Mouse (Mus musculus): ENCODE results near the gene Gpr176. TPM values are rescaled to one million over a fixed set of nuclear protein-coding genes. Genes with fewer than 3 reads are reported as not detected.

The Gpr176 gene
- polyA plus RNA-seq, 2 experiments: 0.28 to 0.36 TPM

DNA sequence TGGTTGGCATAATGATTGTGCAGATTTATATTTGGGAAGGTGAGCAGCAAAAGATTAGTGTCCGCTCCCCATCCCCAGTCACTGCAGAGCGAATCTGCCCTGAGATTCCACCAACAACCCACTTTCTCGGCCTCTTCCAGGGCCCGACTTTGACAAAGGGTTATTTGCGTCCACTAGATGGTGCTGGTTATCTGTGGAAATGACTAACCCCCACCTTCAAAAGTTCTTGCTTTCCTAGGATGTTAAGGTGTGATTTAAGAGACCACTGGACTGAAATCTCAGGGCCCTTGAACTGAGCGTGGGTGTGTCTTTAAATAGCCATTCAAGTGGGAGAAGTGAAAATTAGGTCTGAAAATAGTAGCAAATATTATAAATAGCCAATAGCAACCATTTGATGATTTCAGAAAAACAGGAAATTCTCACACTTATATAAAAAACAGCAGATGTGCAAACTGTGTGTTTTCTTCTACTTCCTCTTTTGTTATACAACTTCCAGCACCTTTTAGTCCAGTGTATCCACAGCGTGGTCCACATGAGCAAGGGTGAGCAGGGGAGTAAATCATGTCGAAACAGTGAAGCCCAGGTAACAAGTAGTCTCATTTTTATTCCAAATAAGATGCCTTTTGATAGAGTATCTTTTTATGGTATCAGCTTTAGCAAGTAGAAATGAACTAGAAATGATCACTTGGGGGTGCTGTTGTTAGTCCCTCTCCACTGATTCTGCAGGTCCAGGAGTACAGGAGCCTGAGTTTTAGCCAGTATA lies 109.9 kb downstream of the Gpr176 start:
- Histone ChIP-seq H3K27me3 (ENCODE audit: control insufficient read depth, insufficient read depth, low read length) (no peaks in the 10 kb centered on the region), H3K9me3 (ENCODE audit: control insufficient read depth, low read length) (no peaks in the 10 kb centered on the region), H3K36me3 (ENCODE audit: control insufficient read depth, insufficient read depth, low read length) (no peaks in the 10 kb centered on the region), H3K4me3 (replicated peaks; ENCODE audit: low read length) (no peak overlapping the region), H3K27ac (replicated peaks; ENCODE audit: low read depth, low read length) (no peak overlapping the region), H3K9ac (ENCODE audit: low read depth, low read length, severe bottlenecking) (no peak overlapping the region), H3K4me2 (replicated peaks; ENCODE audit: low read depth, low read length, severe bottlenecking) (no peak overlapping the region), H3K4me1 (ENCODE audit: control insufficient read depth, insufficient read depth, low read length) (no peaks in the 10 kb centered on the region)
- ATAC-seq (ENCODE audit: low FRiP score, low read depth): 0 out of 2 replicates have a peak, but pooled peaks have one; percentile 53
- 20% methylated on average over 8 of the region's 8 CpGs for WGBS
- no peak for TF ChIP-seq POLR2A (IDR thresholded peaks at IDR 0.05; ENCODE audit: borderline replicate concordance, extremely low read depth, insufficient read depth, insufficient read length)
- peak; percentile 63 for DNase-seq (ENCODE audit: low spot score)

- ATAC-seq (ENCODE audit: low FRiP score, low read depth) (no peak), DNase-seq (ENCODE audit: low spot score) (no peak)
- WGBS: 54% methylated on average over 8 of the region's 8 CpGs
- Histone ChIP-seq H3K9ac (ENCODE audit: low read depth, low read length, severe bottlenecking) (no peak overlapping the region), H3K4me3 (replicated peaks; ENCODE audit: low read length) (no peak overlapping the region), H3K4me1 (ENCODE audit: control insufficient read depth, insufficient read depth, low read length) (no peaks in the 10 kb centered on the region), H3K4me2 (replicated peaks; ENCODE audit: low read depth, low read length, severe bottlenecking) (no peak overlapping the region), H3K27ac (replicated peaks; ENCODE audit: low read depth, low read length) (no peak overlapping the region), H3K9me3 (ENCODE audit: control insufficient read depth, low read length) (no peaks in the 10 kb centered on the region), H3K36me3 (ENCODE audit: control insufficient read depth, insufficient read depth, low read length) (no peaks in the 10 kb centered on the region), H3K27me3 (ENCODE audit: control insufficient read depth, insufficient read depth, low read length) (no peaks in the 10 kb centered on the region)
- no peak for TF ChIP-seq POLR2A (IDR thresholded peaks at IDR 0.05; ENCODE audit: borderline replicate concordance, extremely low read depth, insufficient read depth, insufficient read length)
Measured at GRCm38 (mm10) chr2:118262673-118263072, 110.5 kb downstream of the Gpr176 start.

DNA sequence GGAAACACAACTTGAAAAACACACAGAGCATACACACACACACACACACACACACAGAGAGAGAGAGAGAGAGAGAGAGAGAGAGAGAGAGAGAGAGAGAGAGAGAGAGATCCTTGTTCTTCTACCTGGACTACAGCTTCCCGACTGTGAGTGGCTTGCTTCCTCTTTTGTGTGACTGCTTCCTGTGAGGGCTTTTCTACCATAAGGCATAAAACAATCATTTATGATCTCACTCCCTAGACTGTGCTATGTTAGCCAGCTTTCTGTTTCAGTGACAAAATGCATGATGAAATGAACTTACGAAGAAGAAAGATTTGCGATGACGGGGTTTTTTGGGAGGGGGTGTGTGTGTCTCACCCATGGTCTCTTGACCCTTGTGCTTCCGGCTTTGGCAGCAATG lies 113.5 kb downstream of the Gpr176 start:
- no peak for TF ChIP-seq POLR2A (IDR thresholded peaks at IDR 0.05; ENCODE audit: borderline replicate concordance, extremely low read depth, insufficient read depth, insufficient read length)
- DNase-seq (ENCODE audit: low spot score) (no peak), ATAC-seq (ENCODE audit: low FRiP score, low read depth) (no peak)
- 84% methylated on average over 5 of the region's 5 CpGs for WGBS
- peaks cover 4% of the 10 kb centered on the region; the same call in 1 of the 2 replicates for H3K4me1 ChIP-seq (ENCODE audit: control insufficient read depth, insufficient read depth, low read length)
- H3K27me3 ChIP-seq (ENCODE audit: control insufficient read depth, insufficient read depth, low read length): no peaks in the 10 kb centered on the region
- no peaks in the 10 kb centered on the region for H3K36me3 ChIP-seq (ENCODE audit: control insufficient read depth, insufficient read depth, low read length)
- no peak overlapping the region for H3K27ac ChIP-seq (replicated peaks; ENCODE audit: low read depth, low read length)
- H3K4me3 ChIP-seq (replicated peaks; ENCODE audit: low read length): no peak overlapping the region
- no peak overlapping the region for H3K9ac ChIP-seq (ENCODE audit: low read depth, low read length, severe bottlenecking)
- H3K4me2 ChIP-seq (replicated peaks; ENCODE audit: low read depth, low read length, severe bottlenecking): no peak overlapping the region
- no peaks in the 10 kb centered on the region for H3K9me3 ChIP-seq (ENCODE audit: control insufficient read depth, low read length)

GRCm38 (mm10) chr2:118257094-118257493 lies 116.1 kb downstream of the Gpr176 start:
- Histone ChIP-seq H3K27ac (replicated peaks; ENCODE audit: low read depth, low read length) (no peak overlapping the region), H3K4me1 (ENCODE audit: control insufficient read depth, insufficient read depth, low read length) (peaks cover 4% of the 10 kb centered on the region; the same call in 1 of the 2 replicates), H3K36me3 (ENCODE audit: control insufficient read depth, insufficient read depth, low read length) (no peaks in the 10 kb centered on the region), H3K9ac (ENCODE audit: low read depth, low read length, severe bottlenecking) (no peak overlapping the region), H3K4me2 (replicated peaks; ENCODE audit: low read depth, low read length, severe bottlenecking) (peak overlapping the region; percentile 62), H3K9me3 (ENCODE audit: control insufficient read depth, low read length) (no peaks in the 10 kb centered on the region), H3K4me3 (replicated peaks; ENCODE audit: low read length) (peak overlapping the region; percentile 36), H3K27me3 (ENCODE audit: control insufficient read depth, insufficient read depth, low read length) (no peaks in the 10 kb centered on the region)
- ATAC-seq (ENCODE audit: low FRiP score, low read depth): no peak
- WGBS: 71% methylated on average over 8 of the region's 8 CpGs
- TF ChIP-seq POLR2A (IDR thresholded peaks at IDR 0.05; ENCODE audit: borderline replicate concordance, extremely low read depth, insufficient read depth, insufficient read length): no peak
- no peak for DNase-seq (ENCODE audit: low spot score)

GRCm38 (mm10) chr2:118256621-118257053 lies 116.6 kb downstream of the Gpr176 start, which contains the start of gene Fsip1:
TSS of gene Fsip1 (minus strand) at chr2:118256966.
- H3K27me3 ChIP-seq (ENCODE audit: control insufficient read depth, insufficient read depth, low read length): no peaks in the 10 kb centered on the region
- peak within 1 kb of the TSS; percentile 62 for H3K4me2 ChIP-seq (replicated peaks; ENCODE audit: low read depth, low read length, severe bottlenecking)
- peak within 1 kb of the TSS; percentile 46; the same call in 1 of the 2 replicates for H3K9ac ChIP-seq (ENCODE audit: low read depth, low read length, severe bottlenecking)
- no peak within 1 kb of the TSS for H3K27ac ChIP-seq (replicated peaks; ENCODE audit: low read depth, low read length)
- peak within 1 kb of the TSS; percentile 36 for H3K4me3 ChIP-seq (replicated peaks; ENCODE audit: low read length)
- no peaks in the 10 kb centered on the region for H3K9me3 ChIP-seq (ENCODE audit: control insufficient read depth, low read length)
- under 1% methylated on average over 25 of the region's 25 CpGs for WGBS
- ATAC-seq (ENCODE audit: low FRiP score, low read depth): peak; percentile 87
- peaks cover 4% of the 10 kb centered on the region; the same call in 1 of the 2 replicates for H3K4me1 ChIP-seq (ENCODE audit: control insufficient read depth, insufficient read depth, low read length)
- peak; percentile 73 for DNase-seq (ENCODE audit: low spot score)
- H3K36me3 ChIP-seq (ENCODE audit: control insufficient read depth, insufficient read depth, low read length): no peaks in the 10 kb centered on the region
- no peak for TF ChIP-seq POLR2A (IDR thresholded peaks at IDR 0.05; ENCODE audit: borderline replicate concordance, extremely low read depth, insufficient read depth, insufficient read length)
